Mouse (Mus musculus) cerebellum, adult 2 months (tissue): ENCODE measurements around the gene Tmcc2.

Experiments
- CTCF ChIP-seq: fragments of 200-500 bp; IDR thresholded peaks from 2 replicates; pipeline ENCODE4 v1.5.1; 2011; ENCODE audit warnings: low read depth, mild to moderate bottlenecking, control low read depth, low read length, moderate library complexity, borderline replicate concordance; ENCODE audit not compliant: insufficient read depth
- POLR2A ChIP-seq: fragments of 200-500 bp; IDR thresholded peaks from 2 replicates; pipeline ENCODE4 v1.6.1; 2011; ENCODE audit warnings: low read length, control low read depth, borderline replicate concordance; ENCODE audit not compliant: insufficient read depth

- TF ChIP-seq CTCF (no peak), POLR2A (no peak)
Measured at GRCm38 (mm10) chr1:132319242-132319641, 71.8 kb downstream of the Tmcc2 start.
